Mouse (Mus musculus): ENCODE measurements around the gene Zfyve27. TPM values are rescaled to one million over a fixed set of nuclear protein-coding genes. Genes with fewer than 3 reads are reported as not detected.
A peak's percentile ranks its signal among the peaks of the same experiment; 100 is the strongest.

The Zfyve27 gene
- polyA plus RNA-seq, 1 experiment from 2014 or later, result 27.8 TPM

DNA sequence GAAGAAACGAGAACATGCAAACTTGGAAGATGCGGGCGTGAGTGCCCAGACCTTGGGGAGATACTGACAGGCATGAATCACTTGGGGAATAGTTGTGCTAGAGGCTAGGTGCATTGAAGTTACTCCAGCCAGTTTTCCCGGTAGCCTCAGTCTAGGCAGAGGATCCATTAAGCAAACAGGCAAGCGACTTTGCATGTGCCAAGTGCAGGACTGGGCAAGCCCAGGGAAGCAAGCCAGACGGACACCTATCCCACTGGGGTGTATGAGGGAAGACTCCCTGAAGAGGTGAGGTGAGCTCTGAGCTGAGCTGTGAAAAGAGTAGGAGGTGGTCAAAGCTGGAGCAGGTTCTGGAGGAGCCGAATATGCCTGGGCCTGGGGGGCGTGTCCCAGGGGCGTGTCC, 3.7 kb downstream of the Zfyve27 start:
- peaks cover 13% of the 10 kb centered on the region for H3K4me1 ChIP-seq
- no peaks in the 10 kb centered on the region for H3K36me3 ChIP-seq
- no peak overlapping the region for H3K27ac ChIP-seq
- WGBS, result 59% methylated on average over 9 of the region's 9 CpGs
- no peak overlapping the region for H3K4me3 ChIP-seq
- H3K9me3 ChIP-seq, result no peaks in the 10 kb centered on the region
- no peak for DNase-seq (ENCODE audit: low spot score)
- H3K27me3 ChIP-seq (ENCODE audit: insufficient read depth, poor library complexity, severe bottlenecking), result peaks cover 34% of the 10 kb centered on the region

- whole genome bisulfite sequencing, result 67% methylated on average over 10 of the region's 10 CpGs
These were observed 5.7 kb downstream of the Zfyve27 start for GRCm38 (mm10) chr19:42169322-42169975.

GRCm38 (mm10) chr19:42170025-42170969, 6.5 kb downstream of the Zfyve27 start:
- H3K27ac ChIP-seq, result peak overlapping the region; percentile 89
- H3K9me3 ChIP-seq, result no peaks in the 10 kb centered on the region
- 2% methylated on average over 56 of the region's 56 CpGs for WGBS
- peak overlapping the region; percentile 98 for H3K4me3 ChIP-seq
- peaks cover 13% of the 10 kb centered on the region for H3K4me1 ChIP-seq
- peaks cover 30% of the 10 kb centered on the region for H3K27me3 ChIP-seq (ENCODE audit: insufficient read depth, poor library complexity, severe bottlenecking)
- no peaks in the 10 kb centered on the region for H3K36me3 ChIP-seq
- DNase-seq (ENCODE audit: low spot score), result peak; percentile 96

More at GRCm38 (mm10) chr19:42169322-42169975, 5.7 kb downstream of the Zfyve27 start:
- peaks cover 34% of the 10 kb centered on the region for H3K27me3 ChIP-seq (ENCODE audit: insufficient read depth, poor library complexity, severe bottlenecking)
- H3K4me3 ChIP-seq, result no peak overlapping the region
- no peaks in the 10 kb centered on the region for H3K9me3 ChIP-seq
- H3K27ac ChIP-seq, result no peak overlapping the region
- DNase-seq (ENCODE audit: low spot score), result no peak
- H3K36me3 ChIP-seq, result no peaks in the 10 kb centered on the region
- H3K4me1 ChIP-seq, result peaks cover 13% of the 10 kb centered on the region

DNA sequence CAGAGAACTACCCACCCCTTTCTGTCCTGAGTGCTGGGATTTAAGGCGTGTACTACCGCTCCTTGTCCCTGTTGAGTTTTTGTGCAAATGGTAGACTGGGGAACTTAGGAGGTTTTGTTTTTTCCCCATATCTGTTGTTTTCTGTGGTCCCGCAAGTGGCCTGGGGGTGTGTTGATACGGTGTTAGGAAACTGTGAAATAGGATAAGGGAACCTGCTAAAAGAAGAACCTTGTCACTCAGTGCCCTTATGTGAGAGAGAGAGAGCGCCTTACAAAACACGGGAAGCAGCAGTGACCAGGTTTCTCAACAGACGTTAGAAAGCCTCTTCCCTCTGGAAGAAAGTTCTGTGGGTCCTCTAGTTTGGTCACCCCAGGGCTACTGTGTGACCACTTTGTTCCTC, 13.1 kb downstream of the Zfyve27 start:
- no peaks in the 10 kb centered on the region for H3K9me3 ChIP-seq
- no peaks in the 10 kb centered on the region for H3K27me3 ChIP-seq (ENCODE audit: insufficient read depth, poor library complexity, severe bottlenecking)
- H3K27ac ChIP-seq, result no peak overlapping the region
- peaks cover 33% of the 10 kb centered on the region for H3K36me3 ChIP-seq
- WGBS, result 73% methylated on average over 7 of the region's 7 CpGs
- no peak overlapping the region for H3K4me3 ChIP-seq
- DNase-seq (ENCODE audit: low spot score), result no peak
- H3K4me1 ChIP-seq, result peaks cover 2% of the 10 kb centered on the region; the same call in 1 of the 2 replicates

GRCm38 (mm10) chr19:42177461-42177860, 13.7 kb downstream of the Zfyve27 start:
- no peak overlapping the region for H3K27ac ChIP-seq
- H3K4me1 ChIP-seq, result no peaks in the 10 kb centered on the region
- 73% methylated on average over 2 of the region's 2 CpGs for WGBS
- no peak overlapping the region for H3K4me3 ChIP-seq
- no peak for DNase-seq (ENCODE audit: low spot score)
- H3K27me3 ChIP-seq (ENCODE audit: insufficient read depth, poor library complexity, severe bottlenecking), result no peaks in the 10 kb centered on the region
- peaks cover 37% of the 10 kb centered on the region for H3K36me3 ChIP-seq
- no peaks in the 10 kb centered on the region for H3K9me3 ChIP-seq

DNA sequence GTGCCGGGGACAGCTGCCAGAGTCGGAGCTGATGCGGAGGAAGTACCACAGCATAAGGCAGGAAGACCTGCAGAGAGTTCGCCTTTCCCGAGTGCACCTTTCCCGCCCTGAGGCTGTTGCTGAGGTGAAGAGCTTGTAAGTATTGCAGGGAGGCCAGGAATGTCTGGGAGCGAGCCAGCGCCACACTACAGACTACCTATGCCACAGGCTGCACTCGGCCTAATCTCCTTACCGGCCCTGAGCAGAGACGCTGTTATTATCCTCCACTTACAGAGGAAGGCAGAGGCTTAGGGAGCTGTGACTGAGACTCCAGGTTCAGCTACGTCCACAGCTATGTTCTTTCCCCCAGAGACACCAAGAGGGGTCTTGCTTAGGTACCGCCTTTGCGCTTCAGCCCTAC, 15.6 kb downstream of the Zfyve27 start:
- Histone ChIP-seq H3K27ac (no peak overlapping the region), H3K9me3 (no peaks in the 10 kb centered on the region), H3K27me3 (ENCODE audit: insufficient read depth, poor library complexity, severe bottlenecking) (no peaks in the 10 kb centered on the region), H3K4me1 (0 out of 2 replicates have a peak, but pooled peaks cover 4% of the 10 kb centered on the region), H3K4me3 (no peak overlapping the region), H3K36me3 (peaks cover 54% of the 10 kb centered on the region)
- peak; percentile 71 for DNase-seq (ENCODE audit: low spot score)
- WGBS, result 88% methylated on average over 14 of the region's 14 CpGs

DNA sequence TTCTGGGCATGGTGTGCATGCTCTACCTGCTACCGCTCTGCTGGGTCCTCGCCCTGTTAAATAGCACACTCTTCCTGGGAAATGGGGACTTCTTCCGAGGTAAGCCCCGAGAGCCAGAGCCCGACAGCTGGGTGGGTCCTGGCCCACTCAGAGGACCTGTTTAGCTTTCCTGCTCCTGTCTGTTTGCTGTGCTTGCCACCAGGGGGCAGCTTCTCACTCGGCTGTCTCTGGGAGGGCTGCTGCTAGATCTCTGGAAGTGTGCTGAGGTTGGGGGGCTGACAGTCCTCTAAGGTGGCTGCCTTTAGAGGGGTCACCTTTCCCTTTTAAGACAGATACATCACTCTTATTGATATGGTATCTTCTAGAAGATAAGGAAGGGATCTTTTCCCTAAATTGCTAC, 18.9 kb downstream of the Zfyve27 start:
- peak; percentile 61 for DNase-seq (ENCODE audit: low spot score)

DNA sequence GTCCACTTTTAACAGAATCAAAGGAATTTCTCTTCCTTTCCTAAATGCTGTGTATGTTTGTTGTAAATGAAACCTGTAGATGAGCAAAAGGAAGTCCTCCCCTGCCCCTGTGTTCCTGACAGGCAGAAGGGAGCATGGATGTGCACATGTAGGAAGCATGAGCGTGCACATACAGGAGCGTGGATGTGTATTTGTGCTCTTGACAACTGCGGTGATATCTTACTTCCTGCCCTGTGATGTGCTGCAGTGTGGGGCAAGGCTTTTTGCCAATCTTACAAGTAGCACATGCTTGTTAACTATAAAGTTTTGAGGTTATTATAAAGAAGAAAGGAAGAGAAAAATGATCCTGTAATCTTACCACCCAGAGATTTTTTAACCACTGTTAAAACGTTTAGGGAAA, 26.0 kb downstream of the Zfyve27 start:
- no peak overlapping the region for H3K27ac ChIP-seq
- DNase-seq (ENCODE audit: low spot score), result no peak
- H3K9me3 ChIP-seq, result no peaks in the 10 kb centered on the region
- peaks cover 7% of the 10 kb centered on the region; the same call in 1 of the 2 replicates for H3K4me1 ChIP-seq
- H3K36me3 ChIP-seq, result peaks cover 46% of the 10 kb centered on the region
- WGBS, result 76% methylated on average over 4 of the region's 4 CpGs
- H3K4me3 ChIP-seq, result no peak overlapping the region
- no peaks in the 10 kb centered on the region for H3K27me3 ChIP-seq (ENCODE audit: insufficient read depth, poor library complexity, severe bottlenecking)

More for the DNA sequence above, 18.9 kb downstream of the Zfyve27 start:
- H3K9me3 ChIP-seq, result no peaks in the 10 kb centered on the region
- WGBS, result 56% methylated on average over 6 of the region's 6 CpGs
- 0 out of 2 replicates have a peak, but pooled peaks cover 4% of the 10 kb centered on the region for H3K4me1 ChIP-seq
- no peaks in the 10 kb centered on the region for H3K27me3 ChIP-seq (ENCODE audit: insufficient read depth, poor library complexity, severe bottlenecking)
- H3K4me3 ChIP-seq, result no peak overlapping the region
- H3K27ac ChIP-seq, result no peak overlapping the region
- peaks cover 64% of the 10 kb centered on the region for H3K36me3 ChIP-seq

- Histone ChIP-seq H3K4me3 (no peak overlapping the region), H3K27me3 (ENCODE audit: insufficient read depth, poor library complexity, severe bottlenecking) (no peaks in the 10 kb centered on the region), H3K4me1 (peaks cover 7% of the 10 kb centered on the region; the same call in 1 of the 2 replicates), H3K9me3 (no peaks in the 10 kb centered on the region), H3K27ac (no peak overlapping the region), H3K36me3 (peaks cover 38% of the 10 kb centered on the region)
- WGBS, result 13% methylated on average over 5 of the region's 5 CpGs
- no peak for DNase-seq (ENCODE audit: low spot score)
These were observed 26.7 kb downstream of the Zfyve27 start for GRCm38 (mm10) chr19:42190494-42190893.

GRCm38 (mm10) chr19:42193311-42193710, 29.6 kb downstream of the Zfyve27 start:
- WGBS, result 65% methylated on average over 2 of the region's 2 CpGs
- H3K27ac ChIP-seq, result 0 out of 2 replicates have a peak overlapping the region, but pooled peaks have one; percentile 29
- H3K9me3 ChIP-seq, result no peaks in the 10 kb centered on the region
- peaks cover 10% of the 10 kb centered on the region; the same call in 1 of the 2 replicates for H3K4me1 ChIP-seq
- DNase-seq (ENCODE audit: low spot score), result no peak
- H3K36me3 ChIP-seq, result peaks cover 29% of the 10 kb centered on the region
- peaks cover 5% of the 10 kb centered on the region for H3K27me3 ChIP-seq (ENCODE audit: insufficient read depth, poor library complexity, severe bottlenecking)
- H3K4me3 ChIP-seq, result no peak overlapping the region

DNA sequence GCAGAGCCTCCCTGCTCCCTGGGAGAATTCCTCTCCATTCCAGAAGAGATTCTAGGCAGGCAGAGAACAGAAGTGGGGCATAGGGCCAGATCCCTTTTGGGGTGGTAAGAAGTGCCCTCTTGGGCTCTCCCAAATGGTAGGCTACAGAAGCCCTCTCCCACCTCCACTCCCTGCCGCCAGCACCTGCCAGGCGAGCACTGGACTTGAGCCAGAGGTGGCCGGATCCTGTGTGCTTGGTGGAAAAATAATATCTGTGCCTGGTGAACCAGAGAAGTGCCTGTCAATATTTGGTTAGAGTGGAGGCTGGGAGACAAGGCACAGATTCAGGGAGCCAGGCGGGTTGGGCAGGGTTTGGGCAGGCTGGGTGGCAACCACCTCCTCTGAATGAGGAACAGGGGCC, 32.6 kb downstream of the Zfyve27 start:
- 75% methylated on average over 4 of the region's 4 CpGs for WGBS
- H3K27me3 ChIP-seq (ENCODE audit: insufficient read depth, poor library complexity, severe bottlenecking), result peaks cover 36% of the 10 kb centered on the region
- H3K4me1 ChIP-seq, result peaks cover 31% of the 10 kb centered on the region
- H3K27ac ChIP-seq, result no peak overlapping the region
- peaks cover 15% of the 10 kb centered on the region; the same call in 1 of the 2 replicates for H3K36me3 ChIP-seq
- no peaks in the 10 kb centered on the region for H3K9me3 ChIP-seq
- no peak for DNase-seq (ENCODE audit: low spot score)
- H3K4me3 ChIP-seq, result no peak overlapping the region

- Histone ChIP-seq H3K27me3 (ENCODE audit: insufficient read depth, poor library complexity, severe bottlenecking) (peaks cover 43% of the 10 kb centered on the region), H3K9me3 (no peaks in the 10 kb centered on the region)
- 70% methylated on average over 4 of the region's 4 CpGs for WGBS
These were observed 33.3 kb downstream of the Zfyve27 start for GRCm38 (mm10) chr19:42197066-42197465.

DNA sequence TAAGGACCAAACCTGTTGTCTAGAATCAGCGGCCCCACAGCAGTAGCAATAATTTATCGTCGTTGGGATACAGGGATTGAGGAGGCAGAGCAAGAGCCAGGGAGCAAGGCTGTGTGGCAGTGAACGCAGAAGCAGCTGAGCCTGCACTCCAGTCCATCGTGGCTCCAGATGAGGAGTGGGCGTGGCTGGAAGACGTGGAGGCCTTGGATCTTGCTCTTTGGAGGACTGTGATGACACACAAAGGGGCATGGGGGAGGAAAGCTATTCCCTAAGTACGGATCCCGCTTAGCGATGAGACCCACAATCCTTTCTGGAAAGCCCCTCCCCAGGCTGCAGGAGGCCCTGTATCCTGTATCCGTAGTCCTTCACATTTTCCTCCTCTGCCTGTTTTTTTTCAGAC, 34.3 kb downstream of the Zfyve27 start:
- Histone ChIP-seq H3K27ac (no peak overlapping the region), H3K36me3 (0 out of 2 replicates have a peak, but pooled peaks cover 5% of the 10 kb centered on the region), H3K4me1 (peaks cover 42% of the 10 kb centered on the region), H3K4me3 (no peak overlapping the region), H3K27me3 (ENCODE audit: insufficient read depth, poor library complexity, severe bottlenecking) (peaks cover 52% of the 10 kb centered on the region), H3K9me3 (no peaks in the 10 kb centered on the region)
- DNase-seq (ENCODE audit: low spot score), result no peak
- WGBS, result 43% methylated on average over 11 of the region's 11 CpGs

More at GRCm38 (mm10) chr19:42197066-42197465, 33.3 kb downstream of the Zfyve27 start:
- peaks cover 38% of the 10 kb centered on the region for H3K4me1 ChIP-seq
- H3K27ac ChIP-seq, result no peak overlapping the region
- H3K36me3 ChIP-seq, result 0 out of 2 replicates have a peak, but pooled peaks cover 9% of the 10 kb centered on the region
- no peak overlapping the region for H3K4me3 ChIP-seq
- no peak for DNase-seq (ENCODE audit: low spot score)
